Comparison of ENCODE assay signal across 8 mouse cellular contexts in genomic region chr7:98962547-98963311, GRCm38 (mm10).
A peak's percentile ranks its signal among the peaks of the same experiment; 100 is the strongest.
DNase-seq lines count a peak whose midpoint lies in the region; ATAC-seq lines count a peak whose summit lies in the region.

No protein-coding gene starts in this region.

- no peak overlapping the region for H3K27ac ChIP-seq in hindbrain, embryonic 12.5 days

- no peaks in the 10 kb centered on the region for H3K27me3 ChIP-seq in hindbrain, embryonic 12.5 days

- H3K9me3 ChIP-seq in hindbrain, embryonic 12.5 days (replicated peaks): no peaks in the 10 kb centered on the region

- no peak overlapping the region for H3K4me2 ChIP-seq in hindbrain, embryonic 12.5 days (replicated peaks)

- no peak overlapping the region for H3K4me3 ChIP-seq in hindbrain, embryonic 12.5 days

- peaks cover 3% of the 10 kb centered on the region; the same call in 1 of the 2 replicates for H3K4me1 ChIP-seq in hindbrain, embryonic 12.5 days

- H3K36me3 ChIP-seq in hindbrain, embryonic 12.5 days: no peaks in the 10 kb centered on the region

- peak; percentile 73 for ATAC-seq in hindbrain, embryonic 12.5 days (ENCODE audit: low FRiP score)

- DNase-seq in T-cell, adult 2 months (ENCODE audit: low spot score): peak; percentile 57
- peak; percentile 67 for DNase-seq in cerebellum, adult 9-11 months
- peak; percentile 22 to 39 for DNase-seq in frontal cortex, postnatal 25 days (ENCODE audit: low spot score in 2 of 2)
- peak; percentile 46 to 69 for DNase-seq in layer of hippocampus, postnatal 25 days (ENCODE audit: extremely low spot score in 1 of 2, low spot score in 1 of 2)
- DNase-seq in lung, postnatal 36 days: peak; percentile 80
- DNase-seq in retina, adult 2 months (ENCODE audit: low read depth, low spot score): peak; percentile 49
- peak; percentile 64 for DNase-seq in thymus, postnatal 25 days

- no peak overlapping the region for H3K9ac ChIP-seq in hindbrain, embryonic 12.5 days

- WGBS in hindbrain, embryonic 12.5 days: 39% methylated on average over 13 of the region's 13 CpGs
